Mouse (Mus musculus): ENCODE results near the gene Hc.

The Hc gene

GRCm38 (mm10) chr2:35057243-35057642, 4.0 kb downstream of the Hc start:
- DNase-seq (ENCODE audit: low read depth), result no peak

DNA sequence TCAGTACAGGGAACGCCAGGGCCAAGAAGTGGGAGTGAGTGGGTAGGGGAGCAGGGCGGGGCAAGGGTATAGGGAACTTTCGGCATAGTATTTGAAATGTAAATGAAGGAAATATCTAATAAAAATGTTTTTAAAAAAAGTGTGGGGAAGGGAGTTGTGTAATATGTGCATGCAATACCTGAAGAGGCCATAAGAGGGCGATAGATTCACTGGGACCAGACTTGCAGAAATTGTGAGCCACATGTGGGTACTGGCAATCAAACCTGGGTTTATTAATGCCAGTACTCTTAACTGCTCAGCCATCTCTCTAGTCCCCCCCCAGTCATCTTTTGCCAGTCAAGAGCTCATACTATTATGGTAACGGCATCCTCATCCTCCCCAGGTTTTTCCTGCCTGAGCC, 12.4 kb downstream of the Hc start:
- peak; percentile 44 for DNase-seq (ENCODE audit: low read depth)

GRCm38 (mm10) chr2:35044956-35045355, 16.3 kb downstream of the Hc start:
- DNase-seq (ENCODE audit: low read depth), result peak; percentile 45

DNA sequence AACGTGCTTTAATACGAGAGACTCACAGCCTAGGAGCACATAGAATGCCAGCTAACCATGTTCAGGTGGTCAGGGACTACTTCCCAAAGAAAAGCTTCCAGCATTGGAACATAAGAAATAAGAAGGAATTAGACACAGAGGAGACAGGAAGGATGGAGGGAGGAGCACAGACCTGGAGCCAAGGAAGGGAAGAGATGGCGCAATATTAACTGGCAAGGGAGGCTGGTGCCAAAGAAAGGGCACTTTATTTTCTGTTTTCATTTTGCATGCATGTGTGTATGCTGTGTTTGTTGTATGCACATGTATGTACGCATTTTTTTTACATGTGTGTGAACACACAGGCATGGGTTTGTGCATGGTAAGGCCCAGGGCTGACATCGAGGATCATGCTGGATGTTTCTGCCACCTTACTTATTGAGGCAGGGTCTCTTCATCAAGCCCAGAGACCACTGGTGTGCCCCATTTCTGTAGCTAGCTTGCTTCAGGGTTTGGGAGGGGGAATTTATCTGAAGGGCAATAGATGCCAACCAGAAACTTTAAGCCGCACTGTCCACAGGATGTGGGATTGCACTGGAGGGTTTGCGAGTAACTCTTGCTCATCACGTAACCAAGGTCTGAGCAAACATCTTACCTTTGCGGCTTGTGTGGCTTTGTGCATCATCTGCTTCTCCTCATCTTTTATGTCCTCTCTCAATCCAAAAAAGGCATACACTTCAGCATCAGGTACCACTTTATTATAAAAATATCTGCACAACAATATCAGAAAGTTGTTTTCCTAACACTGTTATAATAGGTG, 22.5 kb downstream of the Hc start:
- DNase-seq (ENCODE audit: low read depth), result no peak

DNA sequence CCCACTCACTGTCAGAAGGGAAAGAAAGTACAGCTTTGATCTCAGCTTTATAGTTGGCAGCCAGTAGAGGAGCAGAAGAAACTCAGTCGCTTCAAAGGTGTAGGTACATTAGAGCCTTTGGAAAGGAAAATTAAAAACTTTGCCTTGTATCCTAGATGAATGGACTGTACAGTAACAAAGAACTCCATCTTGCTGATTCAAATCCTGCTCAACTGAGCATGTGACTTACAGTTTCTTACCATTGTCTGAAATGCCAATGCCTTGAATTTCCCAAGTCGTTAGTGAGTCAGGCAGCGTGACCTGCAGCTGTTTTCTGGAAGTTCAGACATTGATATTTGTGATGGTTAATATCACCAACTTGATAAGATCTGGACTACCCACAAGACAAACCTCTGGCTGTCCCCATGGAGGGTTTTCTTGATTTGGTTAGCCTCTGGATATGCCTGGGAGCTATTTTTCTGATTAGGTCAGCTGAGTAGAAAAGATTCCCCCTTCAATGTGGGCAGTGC, 36.5 kb downstream of the Hc start:
- no peak for DNase-seq (ENCODE audit: low read depth)

GRCm38 (mm10) chr2:35021806-35022205, 39.4 kb downstream of the Hc start:
- no peak for DNase-seq (ENCODE audit: low read depth)

DNA sequence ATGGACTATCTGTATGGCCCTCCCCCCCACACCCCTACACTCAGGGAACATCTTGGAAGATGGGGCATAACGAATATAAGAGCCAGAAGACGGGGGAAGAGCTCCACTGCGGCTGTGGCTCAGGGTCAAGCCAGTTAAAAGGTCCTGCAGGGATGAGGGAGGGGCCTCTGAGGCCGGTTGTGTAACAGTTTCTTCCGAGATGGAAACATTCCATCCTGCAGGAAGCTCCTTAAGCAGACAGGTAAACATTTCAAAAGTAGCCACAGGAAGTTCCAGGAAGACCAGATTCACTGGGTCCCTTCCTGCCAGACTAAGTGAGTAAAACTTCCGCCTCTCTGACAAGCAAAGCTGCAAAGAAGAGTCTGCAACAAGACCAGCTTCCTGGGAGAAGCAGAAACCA, 45.4 kb downstream of the Hc start:
- no peak for DNase-seq (ENCODE audit: low read depth)

GRCm38 (mm10) chr2:35011649-35012048, 49.6 kb downstream of the Hc start:
- DNase-seq (ENCODE audit: low read depth), result no peak

- no peak for DNase-seq (ENCODE audit: low read depth)
Observed at GRCm38 (mm10) chr2:34998956-34999355, 62.3 kb downstream of the Hc start.

DNA sequence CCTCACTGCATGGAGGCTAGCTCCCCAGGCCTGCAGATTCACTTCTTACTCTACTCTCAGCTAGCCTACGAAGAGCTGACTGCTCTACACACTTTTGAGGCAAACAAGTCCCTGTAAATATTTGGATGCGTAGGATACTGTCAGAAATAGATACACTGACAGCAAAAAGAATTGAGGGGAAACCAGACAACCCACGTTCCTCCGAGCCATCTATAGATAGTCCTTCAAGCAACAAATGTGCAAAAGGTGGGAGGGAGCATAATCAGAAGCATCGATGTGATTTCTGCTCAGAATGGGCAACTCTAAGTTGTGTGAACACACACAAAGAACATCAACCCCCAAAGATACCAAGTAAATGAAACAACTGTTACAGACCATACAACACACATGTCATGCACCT, 64.7 kb downstream of the Hc start:
- DNase-seq (ENCODE audit: low read depth), result no peak

- no peak for DNase-seq (ENCODE audit: low read depth)
Observed at GRCm38 (mm10) chr2:34993696-34994356, 67.4 kb downstream of the Hc start.

- no peak for DNase-seq (ENCODE audit: low read depth)
Observed at GRCm38 (mm10) chr2:34992729-34993695, 68.2 kb downstream of the Hc start.

- no peak for DNase-seq (ENCODE audit: low read depth)
Observed at GRCm38 (mm10) chr2:34991966-34992365, 69.3 kb downstream of the Hc start.

- DNase-seq (ENCODE audit: low read depth), result no peak
Observed at GRCm38 (mm10) chr2:34989749-34990148, 71.5 kb downstream of the Hc start.

DNA sequence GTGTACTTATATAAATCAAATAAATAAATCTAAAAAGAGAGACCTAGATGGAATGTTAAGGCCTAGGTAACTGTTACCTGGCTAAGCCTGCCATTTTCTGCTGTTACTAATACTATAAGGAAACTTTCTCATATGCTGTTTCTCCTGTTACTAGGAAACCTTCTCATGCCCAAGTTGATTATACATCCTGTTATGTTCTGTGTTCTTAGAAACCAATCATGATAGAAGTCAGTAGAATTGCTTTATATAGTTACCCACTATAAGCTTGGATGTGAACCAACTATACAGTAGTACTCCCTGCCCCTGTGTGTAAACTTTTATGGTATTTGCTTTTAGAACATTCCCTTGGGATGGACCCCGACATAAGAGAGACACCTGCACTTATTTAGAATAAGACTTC, 73.6 kb downstream of the Hc start:
- DNase-seq (ENCODE audit: low read depth), result no peak

DNA sequence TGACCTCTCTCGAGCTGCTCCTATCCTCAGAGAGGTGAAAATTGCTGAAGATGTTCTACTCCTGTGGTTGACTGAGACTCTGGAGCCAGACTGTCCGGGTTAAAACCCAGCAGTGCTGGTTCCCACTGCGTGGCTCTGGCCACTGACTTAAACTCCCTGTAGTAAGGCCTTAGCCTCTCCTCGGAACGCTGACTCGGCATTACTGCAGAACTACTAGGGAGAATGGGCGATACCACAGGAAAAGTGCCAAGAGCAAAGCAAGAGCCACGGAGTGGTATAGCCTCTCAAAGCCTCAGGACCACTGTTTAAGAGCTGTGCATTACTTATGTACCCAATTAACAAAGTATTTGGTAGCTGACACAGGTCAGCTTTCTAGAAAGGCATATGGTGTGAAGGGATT, 76.4 kb downstream of the Hc start:
- no peak for DNase-seq (ENCODE audit: low read depth)

- no peak for DNase-seq (ENCODE audit: low read depth)
Observed at GRCm38 (mm10) chr2:34982906-34983698, 78.1 kb downstream of the Hc start.

- DNase-seq (ENCODE audit: low read depth), result no peak
Observed at GRCm38 (mm10) chr2:34982096-34982724, 79.0 kb downstream of the Hc start.

- no peak for DNase-seq (ENCODE audit: low read depth)
Observed at GRCm38 (mm10) chr2:34979459-34980011, 81.7 kb downstream of the Hc start.

DNA sequence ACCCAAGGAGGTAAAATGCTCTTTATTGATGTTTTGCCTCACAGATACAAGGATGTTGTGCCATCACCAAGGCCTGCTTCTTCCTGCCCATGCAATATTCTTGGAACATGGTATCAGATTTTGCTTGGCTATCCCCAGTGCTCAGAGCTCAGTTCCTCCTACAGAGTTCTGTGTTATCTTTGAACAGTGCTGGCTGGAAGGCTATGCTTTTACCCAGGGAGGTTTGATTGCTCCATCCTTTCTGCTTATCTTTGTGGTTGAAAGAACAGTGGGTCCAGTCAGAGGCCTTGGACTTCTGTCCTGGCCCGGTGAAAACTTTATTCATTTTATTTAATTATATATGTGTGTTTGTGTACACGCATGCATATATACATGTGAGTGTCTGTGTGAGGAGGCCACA, 83.0 kb downstream of the Hc start:
- no peak for DNase-seq (ENCODE audit: low read depth)
